In genomic region chr13:93141184-93141583, GRCm38 (mm10) we compare ENCODE assay signal across 24 mouse cellular contexts. TPM values are rescaled to one million over a fixed set of nuclear protein-coding genes. Genes with fewer than 3 reads are reported as not detected.
"Had no signal": no experiment of that assay in that cellular context is flagged by ENCODE, and none has a peak within 500 bp of the region (broad histone marks: within the 10 kb centered on the region; RNA-seq: fewer than 3 reads in every experiment).

No protein-coding gene starts in this region.

- H3K9me3 ChIP-seq: heart, embryonic 13.5 days; heart, embryonic 15.5 days; hindbrain, embryonic 13.5 days; hindbrain, embryonic 15.5 days; kidney, embryonic 15.5 days; limb, embryonic 13.5 days; limb, embryonic 15.5 days; liver, embryonic 12.5 days had no signal

- H3K27me3 ChIP-seq: heart, embryonic 13.5 days; heart, embryonic 15.5 days; hindbrain, embryonic 13.5 days; hindbrain, embryonic 15.5 days; kidney, embryonic 15.5 days; limb, embryonic 13.5 days; limb, embryonic 15.5 days; liver, embryonic 12.5 days had no signal

- ATAC-seq: hindbrain, postnatal 0 days; intestine, embryonic 16.5 days; liver, embryonic 12.5 days had no signal

- H3K27ac ChIP-seq: heart, embryonic 13.5 days; heart, embryonic 15.5 days; hindbrain, embryonic 13.5 days; hindbrain, embryonic 15.5 days; hindbrain, postnatal 0 days; kidney, embryonic 15.5 days; kidney, postnatal 0 days; limb, embryonic 13.5 days; limb, embryonic 15.5 days; liver, embryonic 12.5 days; liver, embryonic 14.5 days had no signal

- H3K9ac ChIP-seq: heart, embryonic 13.5 days; heart, embryonic 15.5 days; hindbrain, embryonic 13.5 days; hindbrain, embryonic 15.5 days; kidney, embryonic 15.5 days; limb, embryonic 13.5 days; limb, embryonic 15.5 days; liver, embryonic 12.5 days; liver, embryonic 14.5 days had no signal

- H3K4me2 ChIP-seq: heart, embryonic 11.5 days; heart, embryonic 13.5 days; heart, embryonic 15.5 days; hindbrain, embryonic 13.5 days; hindbrain, embryonic 15.5 days; kidney, embryonic 15.5 days; limb, embryonic 13.5 days; limb, embryonic 15.5 days; liver, embryonic 12.5 days had no signal

- DNase-seq: gastrocnemius, postnatal 14 days; heart, adult 11 months; heart, adult 2 months; heart, postnatal 14 days; heart, postnatal 36 days; kidney, adult 11 months; kidney, adult 2 months; kidney, adult 9 months; kidney, postnatal 14 days; kidney, postnatal 36 days; left cerebral cortex, postnatal 4 days had no signal

- H3K36me3 ChIP-seq: hindbrain, embryonic 15.5 days; limb, embryonic 13.5 days had no signal

- H3K4me3 ChIP-seq: heart, adult 2 months; heart, embryonic 13.5 days; heart, embryonic 15.5 days; hindbrain, embryonic 13.5 days; hindbrain, embryonic 15.5 days; kidney, embryonic 15.5 days; limb, embryonic 13.5 days; limb, embryonic 15.5 days; liver, embryonic 12.5 days had no signal

RNA-seq across cellular contexts. Expression of gene Cmya5, which starts 3.3 kb away (rescaled TPM):
- polyA plus RNA-seq: liver, embryonic 12.5 days had no signal
